Mouse (Mus musculus) yolk sac, embryonic 10.5 days (tissue): ENCODE results near the gene Eif4ebp2.

Source experiments
- DNase-seq: peaks from one replicate; pipeline ENCODE4 v3.0.0-alpha.2; 2017; ENCODE audit warnings: low spot score

Gene Eif4ebp2

DNA sequence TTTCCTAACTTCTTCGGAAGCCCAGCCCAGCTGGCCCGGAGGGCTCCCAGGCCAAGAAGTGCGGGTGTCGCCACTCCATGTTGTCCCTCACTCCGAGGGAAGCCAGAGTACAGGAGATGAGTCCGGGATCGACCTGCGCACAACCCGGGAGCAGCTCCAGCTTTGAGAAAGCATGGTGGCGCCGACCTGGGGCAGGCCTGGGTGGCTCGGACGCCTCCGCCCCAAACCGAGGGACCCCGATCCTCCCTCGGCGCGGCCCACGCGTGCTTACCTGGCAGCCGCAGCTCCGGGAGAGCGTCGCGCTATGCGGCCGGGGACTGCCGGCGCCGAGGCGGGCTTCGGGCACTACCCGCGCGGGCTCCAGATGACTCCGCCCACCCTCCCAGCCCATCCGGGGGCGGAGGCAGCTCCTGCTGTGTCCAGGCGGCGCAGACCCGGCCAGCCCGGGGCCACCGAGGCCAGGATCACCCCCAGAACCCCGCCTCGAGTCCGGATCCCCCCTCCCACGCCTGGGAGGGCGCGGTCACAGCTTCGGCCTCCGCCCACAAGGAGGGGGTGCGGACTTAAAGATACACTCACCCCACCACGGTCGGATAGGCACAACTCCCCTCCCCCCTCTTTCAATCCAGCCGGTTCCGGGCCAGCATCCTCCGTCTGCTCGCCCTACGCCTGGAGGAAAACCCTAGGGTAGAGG is 69.3 kb downstream of the Eif4ebp2 start, which contains the start of gene Pald1:
Gene Pald1 (minus strand): TSS at position 510 of the 694 bp plus-strand sequence.
- DNase-seq: peak; percentile 89

DNA sequence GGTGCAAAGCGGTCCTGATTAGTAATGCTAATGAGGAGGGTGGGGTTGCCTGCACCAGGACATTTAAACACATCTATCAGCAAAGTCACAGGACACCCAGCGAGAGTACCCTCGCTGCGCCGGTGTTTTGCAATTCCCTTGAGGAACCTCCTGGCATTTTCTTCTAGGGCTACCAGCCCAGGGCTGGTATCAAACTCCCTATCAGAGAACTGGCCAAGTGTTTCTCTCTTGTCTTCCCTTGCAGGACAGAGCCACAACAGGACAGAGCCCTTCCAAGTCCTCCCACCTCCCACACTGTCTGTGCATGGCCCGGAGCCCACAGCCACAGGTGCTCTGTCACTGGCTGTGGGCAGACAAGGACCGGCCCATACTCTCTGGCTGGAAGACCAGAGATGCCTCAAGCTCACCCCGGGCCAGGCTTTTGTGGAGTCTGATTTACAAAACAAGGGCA is 70.2 kb downstream of the Eif4ebp2 start:
- no peak for DNase-seq

DNA sequence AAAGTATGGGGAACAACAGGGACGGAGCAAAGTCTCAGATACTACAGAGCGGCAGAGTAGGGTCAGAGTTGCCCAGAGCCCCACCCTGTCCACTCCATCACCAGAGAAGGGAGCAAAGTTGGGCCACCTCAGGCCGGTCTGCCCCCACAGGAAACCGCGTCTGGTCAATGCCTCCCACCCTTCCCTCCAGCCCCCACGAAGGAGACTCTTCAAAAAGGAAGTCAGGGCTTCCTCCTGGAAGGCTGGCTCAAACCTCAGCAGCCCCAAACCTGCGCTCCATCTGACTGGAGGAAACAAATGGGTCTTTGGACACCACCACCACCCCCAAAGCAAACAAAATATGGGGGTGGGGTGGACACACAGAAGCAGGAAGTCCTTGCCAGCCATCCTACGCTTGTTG is 70.6 kb downstream of the Eif4ebp2 start:
- no peak for DNase-seq

DNA sequence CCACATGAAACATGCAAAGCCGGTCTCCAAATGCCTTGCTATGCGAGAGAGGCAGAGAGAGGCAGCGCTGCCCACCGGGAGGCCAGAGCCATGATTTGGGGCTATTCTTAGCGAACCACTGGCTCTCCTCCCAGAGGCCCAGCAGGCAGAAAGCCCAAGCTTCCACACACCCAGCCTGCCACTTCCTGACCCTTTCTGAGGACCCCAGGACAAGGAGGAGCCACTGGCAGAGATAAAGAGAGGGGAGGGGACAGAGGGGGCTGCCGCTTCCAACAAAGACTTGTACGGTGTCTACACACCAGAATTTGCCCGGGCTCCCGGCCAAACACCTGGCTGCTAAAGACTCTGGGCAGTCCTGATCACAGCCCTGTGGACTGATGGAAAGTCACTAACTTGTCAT is 72.3 kb downstream of the Eif4ebp2 start:
- DNase-seq: no peak

DNA sequence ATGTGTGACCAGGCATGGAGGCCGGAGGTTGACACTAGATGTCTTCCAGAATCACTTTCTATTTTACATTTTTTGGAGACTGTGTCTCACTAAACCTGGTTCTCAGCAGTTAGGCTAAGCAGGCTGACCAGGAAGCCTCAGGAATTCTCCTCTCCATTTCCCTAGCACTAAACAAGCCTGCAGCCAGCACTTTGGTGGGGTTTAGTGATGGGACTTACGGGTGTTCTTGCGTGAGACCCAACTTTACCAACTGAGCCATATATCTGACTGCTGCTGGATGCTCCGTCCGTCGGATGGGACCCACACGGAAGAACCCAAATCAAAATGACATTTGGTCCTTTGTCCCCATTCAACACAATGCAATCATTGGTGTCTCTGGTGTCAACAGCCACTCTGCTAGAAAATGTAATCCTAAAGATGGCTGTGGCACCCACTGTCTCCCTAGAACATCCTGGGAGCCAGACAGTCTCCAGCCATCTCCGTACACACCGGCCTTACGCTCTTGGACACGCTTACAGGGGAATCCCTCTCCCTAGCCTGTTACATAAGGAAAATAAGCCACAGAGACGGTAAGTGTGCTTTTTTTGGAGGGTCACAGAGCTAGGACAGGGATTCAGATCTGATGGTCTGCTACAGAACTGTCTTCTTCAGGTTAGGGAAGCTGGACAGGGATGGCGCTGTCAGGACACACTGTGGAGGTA is 73.0 kb downstream of the Eif4ebp2 start:
- DNase-seq: no peak

DNA sequence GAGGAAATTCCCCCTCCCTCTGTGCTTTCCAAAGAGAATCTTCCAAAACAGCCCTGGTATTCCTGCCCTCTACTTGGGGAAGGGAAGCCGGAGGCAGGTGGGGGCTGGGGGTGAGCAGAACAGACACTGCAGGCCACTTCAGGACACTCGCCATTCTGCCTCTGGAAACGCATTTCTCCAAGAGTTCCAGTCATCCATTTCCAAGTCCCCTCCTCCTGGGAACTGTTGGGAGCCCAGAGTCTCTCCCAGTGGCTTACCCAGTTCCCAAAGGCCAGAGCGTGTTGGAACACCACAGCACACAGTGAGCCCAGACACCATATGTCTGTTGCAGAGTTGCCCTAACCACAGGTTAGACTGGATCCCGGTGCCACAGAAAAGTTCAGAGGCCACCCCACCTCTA is 73.8 kb downstream of the Eif4ebp2 start:
- DNase-seq: no peak
